Mouse (Mus musculus): ENCODE results near the gene Zmat3. TPM values are rescaled to one million over a fixed set of nuclear protein-coding genes. Genes with fewer than 3 reads are reported as not detected.

Gene Zmat3
- polyA plus RNA-seq, 1 experiment from 2014 or later = 7.5 TPM

DNA sequence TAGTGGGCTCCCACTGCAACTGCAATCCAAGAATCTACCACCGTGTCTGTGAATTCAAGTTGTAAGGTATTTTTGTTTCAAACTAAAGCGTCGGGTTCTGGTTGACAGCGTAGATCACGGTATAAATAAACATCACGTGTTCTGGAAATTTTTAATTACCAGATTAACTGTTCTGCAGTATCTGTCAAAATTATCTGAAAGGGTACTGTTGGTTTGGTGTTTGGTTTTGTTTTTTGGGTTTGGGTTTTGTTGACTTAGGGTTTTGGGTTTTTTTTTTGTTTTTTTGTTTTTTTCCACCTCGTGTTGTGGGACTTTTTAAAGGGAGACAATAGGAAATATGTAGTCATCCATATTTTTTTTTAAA lies 32.3 kb upstream of the Zmat3 start:
- no peaks in the 10 kb centered on the region for H3K36me3 ChIP-seq
- peaks cover 38% of the 10 kb centered on the region for H3K4me1 ChIP-seq
- no peak for ATAC-seq (ENCODE audit: low FRiP score)
- 0% methylated on average over 7 of the region's 7 CpGs for WGBS
- peak overlapping the region; percentile 91 for H3K4me3 ChIP-seq (replicated peaks)
- H3K27ac ChIP-seq (replicated peaks) = peak overlapping the region; percentile 96
- peak overlapping the region; percentile 87 for H3K9ac ChIP-seq (replicated peaks)
- H3K27me3 ChIP-seq (replicated peaks) = no peaks in the 10 kb centered on the region
- H3K4me2 ChIP-seq = peak overlapping the region; percentile 66
- H3K9me3 ChIP-seq (replicated peaks) = no peaks in the 10 kb centered on the region

DNA sequence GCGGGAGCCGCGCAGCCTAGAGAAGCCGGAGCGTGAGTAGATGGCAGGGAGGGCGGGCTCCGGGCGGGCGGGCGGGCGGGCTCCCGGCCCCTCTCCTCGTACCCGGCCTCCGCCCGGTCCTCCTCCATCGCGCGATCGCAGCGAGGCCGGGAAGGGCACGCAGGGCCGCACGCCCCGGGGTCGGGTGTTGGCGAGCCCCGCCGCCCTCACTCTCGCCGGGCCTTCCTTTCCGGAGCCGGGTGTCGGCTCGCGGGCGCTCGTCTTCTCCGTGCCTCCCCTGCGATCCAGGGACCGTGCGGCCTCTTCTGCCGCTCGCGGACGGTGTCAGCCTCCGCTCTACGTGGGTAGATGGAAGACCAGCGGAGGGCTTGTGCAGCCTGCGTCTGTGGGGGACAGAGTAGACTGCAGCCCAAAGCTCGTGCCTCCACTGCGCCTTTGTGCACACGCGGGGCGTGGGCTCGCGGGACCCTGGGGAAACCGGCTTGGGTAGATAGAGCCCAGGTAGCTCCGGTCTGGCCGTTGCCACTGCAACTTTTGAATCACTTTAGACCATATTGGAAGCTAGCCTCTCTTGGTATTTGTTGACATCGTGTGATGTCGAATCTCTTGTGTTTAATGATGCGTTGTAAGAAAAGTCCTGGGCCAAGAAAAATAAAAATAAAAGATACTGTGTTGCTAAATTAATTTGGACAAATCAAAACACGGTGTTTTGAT lies 31.8 kb upstream of the Zmat3 start, which contains the start of gene Pik3ca:
Pik3ca (plus strand) TSS at position 211 of the 714 bp plus-strand sequence.
- no peaks in the 10 kb centered on the region for H3K9me3 ChIP-seq (replicated peaks)
- 0% methylated on average over 53 of the region's 65 CpGs for WGBS

DNA sequence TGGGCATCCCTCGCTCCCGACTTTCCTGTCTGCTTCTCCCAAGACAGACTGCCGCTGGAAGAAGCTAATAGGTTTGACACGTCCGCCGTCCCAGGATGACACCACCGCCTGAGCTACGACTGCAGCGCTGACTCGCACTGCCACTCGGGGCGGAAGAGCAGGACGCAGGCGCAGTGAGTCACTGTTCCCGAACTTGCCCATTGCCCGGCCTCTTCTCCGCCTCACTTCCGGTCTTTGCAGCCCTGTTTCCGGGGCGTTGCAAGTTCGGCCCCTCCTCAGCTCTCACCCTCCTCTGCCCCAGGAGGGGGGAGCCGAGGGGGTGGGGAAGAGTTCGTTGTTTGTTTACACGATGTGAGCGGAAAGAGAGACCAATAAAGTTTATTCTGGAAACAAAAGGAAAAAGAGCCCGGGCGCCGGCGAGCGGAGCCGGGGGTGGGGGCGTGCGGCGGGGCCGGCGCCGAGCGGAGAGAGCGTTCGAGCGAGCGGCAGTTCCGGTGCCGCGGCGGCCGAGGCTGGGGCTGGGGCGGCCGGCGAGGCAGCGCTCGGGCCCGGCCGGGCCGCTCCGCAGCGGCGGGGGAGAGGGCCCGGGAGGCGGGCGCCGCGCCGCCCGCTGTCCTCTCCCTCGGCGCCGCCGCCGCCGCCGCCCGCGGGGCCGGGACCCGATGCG lies 31.1 kb upstream of the Zmat3 start:
- Histone ChIP-seq H3K27me3 (replicated peaks) (no peaks in the 10 kb centered on the region), H3K9me3 (replicated peaks) (no peaks in the 10 kb centered on the region), H3K4me3 (replicated peaks) (peak overlapping the region; percentile 91), H3K9ac (replicated peaks) (peak overlapping the region; percentile 87), H3K36me3 (no peaks in the 10 kb centered on the region), H3K4me1 (peaks cover 35% of the 10 kb centered on the region), H3K4me2 (peak overlapping the region; percentile 66), H3K27ac (replicated peaks) (peak overlapping the region; percentile 96)
- ATAC-seq (ENCODE audit: low FRiP score) = peak; percentile 98
- 0% methylated on average over 44 of the region's 77 CpGs for WGBS

More for the DNA sequence above, 31.8 kb upstream of the Zmat3 start, which contains the start of gene Pik3ca:
- Histone ChIP-seq H3K36me3 (no peaks in the 10 kb centered on the region), H3K27ac (replicated peaks) (peak within 1 kb of the TSS; percentile 96), H3K4me3 (replicated peaks) (peak within 1 kb of the TSS; percentile 91), H3K4me2 (peak within 1 kb of the TSS; percentile 66), H3K9ac (replicated peaks) (peak within 1 kb of the TSS; percentile 87), H3K27me3 (replicated peaks) (no peaks in the 10 kb centered on the region), H3K4me1 (peaks cover 36% of the 10 kb centered on the region)
- ATAC-seq (ENCODE audit: low FRiP score) = peak; percentile 69

DNA sequence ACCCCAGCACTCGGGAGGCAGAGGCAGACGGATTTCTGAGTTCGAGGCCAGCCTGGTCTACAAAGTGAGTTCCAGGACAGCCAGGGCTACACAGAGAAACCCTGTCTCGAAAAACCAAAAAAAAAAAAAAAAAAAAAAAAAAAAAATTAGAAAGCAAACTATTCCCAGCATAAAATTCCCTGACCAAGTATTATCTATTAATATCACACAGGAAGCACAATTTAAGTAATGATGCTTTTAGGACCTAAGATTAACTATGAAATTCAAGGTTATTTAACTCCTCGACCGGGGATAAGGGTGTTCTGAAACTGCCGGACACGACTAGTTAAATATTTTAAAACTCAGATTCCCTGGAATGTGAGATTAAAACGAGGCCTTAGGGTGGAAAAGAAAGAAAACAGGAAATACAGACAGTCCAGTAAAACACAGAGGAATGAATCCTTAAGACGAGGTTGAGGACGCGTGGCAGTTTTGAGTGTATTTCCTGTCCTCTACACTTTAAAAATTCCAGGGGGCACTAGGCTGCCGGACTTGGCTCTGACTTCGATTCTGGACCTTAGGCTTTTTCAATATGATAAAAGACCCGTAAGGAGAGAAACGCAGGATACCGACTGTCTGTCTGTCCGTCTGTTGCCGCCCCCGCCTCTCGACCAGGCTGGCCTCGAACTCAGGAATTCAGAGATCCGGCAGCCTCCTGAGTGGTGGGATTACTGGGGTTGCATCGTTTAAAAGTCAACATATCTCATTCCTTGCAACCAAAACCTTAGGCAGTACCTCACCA lies 30.1 kb upstream of the Zmat3 start:
- no peaks in the 10 kb centered on the region for H3K36me3 ChIP-seq
- peak overlapping the region; percentile 91 for H3K4me3 ChIP-seq (replicated peaks)
- H3K9ac ChIP-seq (replicated peaks) = peak overlapping the region; percentile 87
- H3K9me3 ChIP-seq (replicated peaks) = no peaks in the 10 kb centered on the region
- peak; percentile 7 for ATAC-seq (ENCODE audit: low FRiP score)
- no peaks in the 10 kb centered on the region for H3K27me3 ChIP-seq (replicated peaks)
- WGBS = 29% methylated on average over 23 of the region's 24 CpGs
- H3K4me1 ChIP-seq = peaks cover 29% of the 10 kb centered on the region
- H3K27ac ChIP-seq (replicated peaks) = peak overlapping the region; percentile 96
- H3K4me2 ChIP-seq = peak overlapping the region; percentile 66

DNA sequence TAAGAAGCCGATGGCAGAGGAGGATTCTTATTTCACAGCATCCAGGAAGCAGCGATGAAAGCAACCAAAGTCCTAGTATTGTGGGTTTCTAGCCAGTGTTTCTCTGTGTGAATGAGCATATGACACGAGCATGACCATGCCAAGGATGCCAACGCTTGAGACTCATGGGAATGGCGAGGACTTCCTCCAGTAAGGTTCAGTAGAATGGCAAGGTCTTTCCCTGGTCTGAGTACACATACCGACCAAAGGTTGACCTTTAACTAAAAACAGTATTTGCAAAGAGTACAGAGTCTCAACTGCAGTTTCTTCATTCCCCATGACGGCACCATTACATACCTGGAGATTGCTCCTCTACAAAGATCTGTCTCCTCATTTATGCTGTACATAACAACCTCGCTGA lies 28.2 kb upstream of the Zmat3 start:
- Histone ChIP-seq H3K27ac (replicated peaks) (no peak overlapping the region), H3K4me3 (replicated peaks) (no peak overlapping the region), H3K4me2 (no peak overlapping the region), H3K4me1 (peaks cover 12% of the 10 kb centered on the region), H3K27me3 (replicated peaks) (no peaks in the 10 kb centered on the region), H3K9me3 (replicated peaks) (no peaks in the 10 kb centered on the region), H3K9ac (replicated peaks) (no peak overlapping the region), H3K36me3 (no peaks in the 10 kb centered on the region)
- 91% methylated on average over 8 of the region's 8 CpGs for WGBS
- ATAC-seq (ENCODE audit: low FRiP score) = no peak

DNA sequence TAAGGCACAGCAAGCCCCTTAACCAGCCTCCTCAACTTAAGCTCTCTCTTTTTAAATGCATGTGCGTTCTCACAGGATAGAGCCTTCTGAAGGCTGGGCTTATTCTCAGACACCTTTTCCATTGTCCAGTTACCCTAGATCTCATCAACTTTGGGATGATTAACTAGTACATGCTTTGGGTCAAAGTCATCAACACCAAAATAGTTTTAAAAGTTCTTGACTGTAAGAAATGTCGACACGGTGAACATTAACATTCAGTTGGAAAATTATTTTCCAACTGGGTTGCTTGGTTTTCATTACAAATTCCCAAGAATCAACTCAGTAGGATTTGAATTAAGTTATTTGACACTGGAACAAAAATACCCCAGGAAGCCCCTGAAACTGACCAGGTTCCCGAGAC lies 27.0 kb upstream of the Zmat3 start:
- WGBS = 88% methylated on average over 4 of the region's 4 CpGs
- Histone ChIP-seq H3K36me3 (no peaks in the 10 kb centered on the region), H3K4me3 (replicated peaks) (no peak overlapping the region), H3K9me3 (replicated peaks) (no peaks in the 10 kb centered on the region), H3K27ac (replicated peaks) (no peak overlapping the region), H3K4me1 (peaks cover 6% of the 10 kb centered on the region; the same call in 1 of the 2 replicates), H3K4me2 (no peak overlapping the region), H3K9ac (replicated peaks) (no peak overlapping the region), H3K27me3 (replicated peaks) (no peaks in the 10 kb centered on the region)
- ATAC-seq (ENCODE audit: low FRiP score) = no peak

DNA sequence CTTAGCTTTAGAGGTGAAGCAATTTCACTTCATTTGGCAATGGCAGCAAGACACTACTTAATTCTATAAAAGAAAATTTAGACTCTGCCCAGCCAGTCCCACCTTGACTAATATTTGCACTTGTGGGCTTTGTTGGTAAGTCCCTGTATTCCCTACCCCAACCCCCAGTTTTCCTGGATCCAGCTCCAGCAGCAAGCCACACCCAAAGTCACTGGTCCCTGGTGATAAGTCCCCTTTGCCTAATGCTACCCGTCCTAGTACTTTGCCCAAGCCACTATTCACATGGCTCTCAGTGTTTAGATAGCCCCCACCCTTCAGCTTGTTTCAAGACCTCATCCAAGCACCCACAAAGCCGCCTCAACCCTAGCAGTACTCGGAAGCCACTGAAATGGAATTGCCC lies 15.7 kb upstream of the Zmat3 start:
- Histone ChIP-seq H3K9me3 (replicated peaks) (no peaks in the 10 kb centered on the region), H3K4me1 (no peaks in the 10 kb centered on the region), H3K4me3 (replicated peaks) (no peak overlapping the region), H3K9ac (replicated peaks) (no peak overlapping the region), H3K27ac (replicated peaks) (no peak overlapping the region), H3K27me3 (replicated peaks) (no peaks in the 10 kb centered on the region), H3K4me2 (no peak overlapping the region), H3K36me3 (no peaks in the 10 kb centered on the region)
- WGBS = 78% methylated on average over 3 of the region's 3 CpGs
- ATAC-seq (ENCODE audit: low FRiP score) = no peak

DNA sequence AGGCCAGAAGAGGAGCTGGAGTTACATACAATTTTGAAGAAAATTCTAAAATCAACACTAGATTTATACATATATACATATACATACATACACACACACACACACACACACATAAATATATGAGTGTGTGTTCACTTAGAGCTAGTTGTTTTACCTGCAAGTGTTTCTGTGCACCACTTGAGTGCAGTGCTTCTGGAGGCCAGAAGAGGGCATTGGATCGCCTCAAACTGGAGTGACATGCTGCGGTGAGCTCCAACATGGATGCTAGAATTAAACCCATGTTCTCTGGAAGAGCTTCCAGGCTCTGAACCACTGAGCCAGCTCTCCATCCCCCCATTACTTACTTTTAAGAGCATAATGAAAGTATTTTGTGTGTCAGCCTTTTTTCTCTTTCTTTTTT lies 14.1 kb upstream of the Zmat3 start:
- no peak overlapping the region for H3K4me2 ChIP-seq
- H3K9ac ChIP-seq (replicated peaks) = no peak overlapping the region
- H3K9me3 ChIP-seq (replicated peaks) = no peaks in the 10 kb centered on the region
- no peaks in the 10 kb centered on the region for H3K36me3 ChIP-seq
- H3K27ac ChIP-seq (replicated peaks) = no peak overlapping the region
- no peak overlapping the region for H3K4me3 ChIP-seq (replicated peaks)
- H3K4me1 ChIP-seq = no peaks in the 10 kb centered on the region
- no peaks in the 10 kb centered on the region for H3K27me3 ChIP-seq (replicated peaks)
- 38% methylated on average over 2 of the region's 2 CpGs for WGBS
- no peak for ATAC-seq (ENCODE audit: low FRiP score)

DNA sequence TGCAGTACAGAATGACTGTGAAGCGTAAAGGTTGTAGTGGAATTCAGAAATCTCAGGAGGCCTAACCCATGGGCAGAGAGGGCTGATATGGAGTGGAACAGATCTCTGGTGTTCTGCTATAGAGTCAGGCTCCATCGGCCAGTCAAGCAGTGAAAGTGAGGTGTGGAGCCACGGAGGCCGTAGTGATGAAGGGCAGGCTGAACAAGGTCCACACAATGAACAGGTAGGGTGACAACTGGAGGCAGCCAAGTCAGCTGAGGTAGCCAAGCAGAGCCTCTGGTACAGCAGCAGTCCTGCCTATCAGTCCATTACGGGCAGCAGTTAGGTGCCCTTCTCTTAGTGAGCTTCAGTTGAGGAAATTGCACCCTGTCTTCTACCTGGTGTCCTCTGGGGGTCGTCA lies 7.4 kb upstream of the Zmat3 start:
- H3K36me3 ChIP-seq = no peaks in the 10 kb centered on the region
- H3K27me3 ChIP-seq (replicated peaks) = no peaks in the 10 kb centered on the region
- no peak overlapping the region for H3K27ac ChIP-seq (replicated peaks)
- no peaks in the 10 kb centered on the region for H3K9me3 ChIP-seq (replicated peaks)
- ATAC-seq (ENCODE audit: low FRiP score) = no peak
- no peaks in the 10 kb centered on the region for H3K4me1 ChIP-seq
- no peak overlapping the region for H3K4me3 ChIP-seq (replicated peaks)
- H3K9ac ChIP-seq (replicated peaks) = no peak overlapping the region
- H3K4me2 ChIP-seq = no peak overlapping the region
- 91% methylated on average over 6 of the region's 6 CpGs for WGBS

DNA sequence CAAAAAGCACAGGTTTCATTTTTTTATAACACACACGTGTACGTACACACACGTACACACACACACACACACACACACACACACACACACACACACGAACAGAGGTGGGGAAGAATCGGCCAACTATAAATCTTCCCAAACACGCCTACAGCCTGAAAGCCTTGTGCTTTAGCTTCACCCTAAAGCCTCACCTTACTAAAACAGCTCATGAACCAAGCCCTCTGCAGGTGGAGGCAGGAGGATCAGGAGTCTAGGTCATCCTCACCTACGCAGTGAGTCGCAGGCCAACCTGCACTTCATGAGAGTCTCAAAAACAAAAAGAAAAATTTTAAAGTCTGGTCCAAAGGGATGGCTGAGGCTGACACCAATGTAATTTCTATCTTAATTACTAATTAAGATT lies 6.7 kb upstream of the Zmat3 start:
- Histone ChIP-seq H3K36me3 (no peaks in the 10 kb centered on the region), H3K27me3 (replicated peaks) (no peaks in the 10 kb centered on the region), H3K4me3 (replicated peaks) (no peak overlapping the region), H3K4me1 (no peaks in the 10 kb centered on the region), H3K9ac (replicated peaks) (no peak overlapping the region), H3K27ac (replicated peaks) (no peak overlapping the region), H3K4me2 (no peak overlapping the region), H3K9me3 (replicated peaks) (no peaks in the 10 kb centered on the region)
- ATAC-seq (ENCODE audit: low FRiP score) = no peak
- 91% methylated on average over 8 of the region's 8 CpGs for WGBS

DNA sequence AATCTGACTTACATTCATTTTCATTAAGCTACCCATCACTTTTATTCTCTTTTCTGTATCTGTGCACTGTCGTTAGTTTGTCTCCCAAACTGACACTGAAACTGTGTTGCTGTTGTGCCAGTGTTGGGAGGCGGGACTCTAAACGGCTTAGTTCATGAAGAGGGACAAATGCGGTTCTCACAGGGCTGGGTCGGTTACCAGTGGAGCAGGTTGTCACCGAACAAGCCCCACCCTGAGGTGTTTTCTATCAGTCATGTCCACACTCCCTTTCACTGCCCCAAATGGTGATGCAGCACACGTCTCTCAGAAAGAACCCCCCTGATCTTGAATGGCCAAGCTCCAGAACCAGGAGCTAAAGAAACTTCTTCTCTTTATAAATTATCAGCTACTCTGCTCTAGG lies 6.1 kb upstream of the Zmat3 start:
- no peak for ATAC-seq (ENCODE audit: low FRiP score)
- H3K9me3 ChIP-seq (replicated peaks) = no peaks in the 10 kb centered on the region
- no peaks in the 10 kb centered on the region for H3K27me3 ChIP-seq (replicated peaks)
- H3K4me3 ChIP-seq (replicated peaks) = no peak overlapping the region
- H3K4me2 ChIP-seq = no peak overlapping the region
- no peak overlapping the region for H3K9ac ChIP-seq (replicated peaks)
- 82% methylated on average over 7 of the region's 7 CpGs for WGBS
- no peak overlapping the region for H3K27ac ChIP-seq (replicated peaks)
- no peaks in the 10 kb centered on the region for H3K36me3 ChIP-seq
- H3K4me1 ChIP-seq = no peaks in the 10 kb centered on the region

DNA sequence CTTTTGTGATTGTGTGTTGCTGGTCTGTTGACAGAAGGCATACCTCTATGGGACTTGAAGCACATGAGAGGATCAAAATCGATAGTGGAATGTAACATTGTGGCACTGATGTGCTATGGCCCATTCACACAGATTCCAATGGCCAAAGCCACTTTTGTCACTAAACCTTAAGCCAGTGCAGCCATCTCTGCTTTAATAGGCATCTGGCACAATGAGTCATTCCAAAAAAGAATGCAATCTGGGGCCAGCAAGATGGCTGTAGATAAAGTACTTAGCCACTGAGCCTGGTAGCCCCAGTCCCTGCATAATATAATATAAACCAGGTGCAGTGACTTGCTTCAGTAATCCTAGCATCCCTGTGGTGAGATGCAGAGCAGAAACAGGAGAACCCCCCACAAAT lies 1.7 kb upstream of the Zmat3 start:
- H3K27ac ChIP-seq (replicated peaks) = no peak overlapping the region
- no peaks in the 10 kb centered on the region for H3K9me3 ChIP-seq (replicated peaks)
- H3K4me1 ChIP-seq = peaks cover 24% of the 10 kb centered on the region
- H3K9ac ChIP-seq (replicated peaks) = no peak overlapping the region
- no peak overlapping the region for H3K4me2 ChIP-seq
- WGBS = 97% methylated on average over 1 of the region's 1 CpGs
- H3K36me3 ChIP-seq = no peaks in the 10 kb centered on the region
- H3K4me3 ChIP-seq (replicated peaks) = no peak overlapping the region
- no peak for ATAC-seq (ENCODE audit: low FRiP score)
- no peaks in the 10 kb centered on the region for H3K27me3 ChIP-seq (replicated peaks)
